Mouse (Mus musculus): ENCODE measurements around the gene Erich6b.

- TF ChIP-seq CTCF (IDR thresholded peaks at IDR 0.05; ENCODE audit: low read depth): no peak
- TF ChIP-seq EP300 (IDR thresholded peaks at IDR 0.05; ENCODE audit: low read depth): no peak
Observed at GRCm38 (mm10) chr14:75706647-75707046, 64.6 kb downstream of the Erich6b start.
